Comparison of ENCODE assay signal across 19 mouse cellular contexts in genomic region chr8:107253121-107253520, GRCm38 (mm10). TPM values are rescaled to one million over a fixed set of nuclear protein-coding genes. Genes with fewer than 3 reads are reported as not detected.
DNase-seq lines count a peak whose midpoint lies in the region; ATAC-seq and TF ChIP-seq lines count a peak whose summit lies in the region.
"Had no signal": no experiment of that assay in that cellular context is flagged by ENCODE, and none has a peak within 500 bp of the region (broad histone marks: within the 10 kb centered on the region; RNA-seq: fewer than 3 reads in every experiment).

No protein-coding gene starts in this region.

- H3K9ac ChIP-seq in kidney, embryonic 14.5 days (ENCODE audit: low read depth, low read length) = no peak overlapping the region
- H3K9ac ChIP-seq in stomach, postnatal 0 days (ENCODE audit: low read length) = no peak overlapping the region
- H3K9ac ChIP-seq: embryonic facial prominence, embryonic 13.5 days; heart, embryonic 13.5 days; hindbrain, embryonic 12.5 days; intestine, embryonic 15.5 days; limb, embryonic 15.5 days had no signal

- peak; percentile 11 for DNase-seq in kidney, adult 9 months
- peak; percentile 42 for DNase-seq in CD4-positive, CD25-positive, alpha-beta regulatory T cell, adult 2 months (ENCODE audit: low read depth, low spot score)
- peak; percentile 15 for DNase-seq in induced T-regulatory cell, adult 2 months (ENCODE audit: low read depth)
- peak; percentile 30 for DNase-seq in stomach, postnatal 0 days (ENCODE audit: low spot score)
- DNase-seq in gastrocnemius, postnatal 10 days = no peak
- DNase-seq in right cerebral cortex, postnatal 10 days (ENCODE audit: low spot score in 2 of 2) = no peak
- DNase-seq: cerebellum, adult 11 months; cerebellum, postnatal 36 days; lung, adult 2 months; midbrain, embryonic 14.5 days had no signal

- no peaks in the 10 kb centered on the region for H3K27me3 ChIP-seq in kidney, embryonic 14.5 days (ENCODE audit: control insufficient read depth, insufficient read depth, low read length)
- H3K27me3 ChIP-seq in stomach, postnatal 0 days (ENCODE audit: control insufficient read depth, insufficient read depth, low read length) = no peaks in the 10 kb centered on the region
- H3K27me3 ChIP-seq: embryonic facial prominence, embryonic 13.5 days; heart, embryonic 13.5 days; hindbrain, embryonic 12.5 days; intestine, embryonic 15.5 days; limb, embryonic 15.5 days; Patski had no signal

- no peaks in the 10 kb centered on the region for H3K9me3 ChIP-seq in kidney, embryonic 14.5 days (ENCODE audit: control insufficient read depth, low read length)
- no peaks in the 10 kb centered on the region for H3K9me3 ChIP-seq in stomach, postnatal 0 days (ENCODE audit: control insufficient read depth, low read length)
- H3K9me3 ChIP-seq: embryonic facial prominence, embryonic 13.5 days; forebrain, embryonic 10.5 days; heart, embryonic 13.5 days; hindbrain, embryonic 12.5 days; intestine, embryonic 15.5 days; limb, embryonic 15.5 days had no signal

- no peak for TF ChIP-seq EP300 in stomach, postnatal 0 days (optimal IDR thresholded peaks at IDR 0.05)

- no peak for ATAC-seq in kidney, embryonic 14.5 days (ENCODE audit: low FRiP score, low TSS enrichment)
- no peak for ATAC-seq in stomach, postnatal 0 days (ENCODE audit: low FRiP score, low TSS enrichment)
- no peak for ATAC-seq in erythroblast, adult 5-6 weeks (replicated peaks; ENCODE audit: low FRiP score, poor library complexity, severe bottlenecking)
- ATAC-seq: intestine, embryonic 15.5 days; Patski had no signal

- peaks cover 21% of the 10 kb centered on the region for H3K4me1 ChIP-seq in kidney, embryonic 14.5 days (ENCODE audit: control insufficient read depth, insufficient read depth, low read length)
- H3K4me1 ChIP-seq in stomach, postnatal 0 days (replicated peaks; ENCODE audit: control insufficient read depth, insufficient read depth) = no peaks in the 10 kb centered on the region
- H3K4me1 ChIP-seq: forebrain, embryonic 10.5 days; hindbrain, embryonic 12.5 days had no signal

- H3K36me3 ChIP-seq in kidney, embryonic 14.5 days (ENCODE audit: control insufficient read depth, insufficient read depth, low read length) = no peaks in the 10 kb centered on the region
- no peaks in the 10 kb centered on the region for H3K36me3 ChIP-seq in stomach, postnatal 0 days (ENCODE audit: control insufficient read depth, insufficient read depth, low read length)
- H3K36me3 ChIP-seq: embryonic facial prominence, embryonic 13.5 days; forebrain, embryonic 10.5 days; heart, embryonic 13.5 days; hindbrain, embryonic 12.5 days; intestine, embryonic 15.5 days; limb, embryonic 15.5 days had no signal

- H3K4me2 ChIP-seq in kidney, embryonic 14.5 days (replicated peaks; ENCODE audit: low read depth, low read length) = no peak overlapping the region
- no peak overlapping the region for H3K4me2 ChIP-seq in stomach, postnatal 0 days (replicated peaks; ENCODE audit: low read depth)
- H3K4me2 ChIP-seq: embryonic facial prominence, embryonic 13.5 days; heart, embryonic 13.5 days; hindbrain, embryonic 12.5 days; intestine, embryonic 15.5 days; limb, embryonic 15.5 days had no signal

- no peak overlapping the region for H3K4me3 ChIP-seq in kidney, embryonic 14.5 days (ENCODE audit: low read length)
- no peak overlapping the region for H3K4me3 ChIP-seq in stomach, postnatal 0 days (ENCODE audit: low read depth, low read length)
- H3K4me3 ChIP-seq: embryonic facial prominence, embryonic 13.5 days; forebrain, embryonic 10.5 days; heart, embryonic 13.5 days; hindbrain, embryonic 12.5 days; intestine, embryonic 15.5 days; limb, embryonic 15.5 days had no signal

- WGBS in kidney, embryonic 14.5 days = 38% methylated on average over 6 of the region's 6 CpGs
- 50% methylated on average over 6 of the region's 6 CpGs for WGBS in stomach, postnatal 0 days

- no peak overlapping the region for H3K27ac ChIP-seq in kidney, embryonic 14.5 days (ENCODE audit: low read depth, low read length)
- H3K27ac ChIP-seq in stomach, postnatal 0 days (replicated peaks) = no peak overlapping the region
- H3K27ac ChIP-seq: embryonic facial prominence, embryonic 13.5 days; forebrain, embryonic 10.5 days; heart, embryonic 13.5 days; hindbrain, embryonic 12.5 days; intestine, embryonic 15.5 days; limb, embryonic 15.5 days had no signal

- TF ChIP-seq CTCF in stomach, postnatal 0 days (IDR thresholded peaks at IDR 0.05; ENCODE audit: low read depth) = no peak

RNA-seq across cellular contexts. Expression of gene Nfat5, which starts 40.1 kb away (rescaled TPM):
- polyA plus RNA-seq in kidney, embryonic 14.5 days (2014; fragmentation: Nextera tagmentation; extraction: Ambion mirVana) = 30.1 and 33.9 TPM in 2 replicates
- polyA plus RNA-seq in stomach, postnatal 0 days (2015; fragmentation: Nextera tagmentation; extraction: Ambion mirVana) = 4.8 and 5.8 TPM in 2 replicates
- 11.0 and 14.6 TPM in 2 replicates for total RNA-seq in erythroblast, adult 5-6 weeks (2015; ENCODE audit: low replicate concordance)
- total RNA-seq in erythroblast, adult 5-6 weeks (2017; ENCODE audit: low replicate concordance) = 9.1 and 21.7 TPM in 2 replicates
- 10 to 100 TPM; 23.2 to 32.7 TPM for total RNA-seq in gastrocnemius, postnatal 10 days (2021)

Comparison
In these comparisons a context has a peak if more than half of its experiments do, and no peak if none do; other contexts are left out.
1. DNase-seq: peak in kidney, adult 9 months (single experiment), CD4-positive, CD25-positive, alpha-beta regulatory T cell, adult 2 months (single experiment), induced T-regulatory cell, adult 2 months (single experiment) and stomach, postnatal 0 days (single experiment); none in gastrocnemius, postnatal 10 days (single experiment) and right cerebral cortex, postnatal 10 days (0 of 2).